Mouse (Mus musculus) stomach, embryonic 14.5 days (tissue): ENCODE measurements around the gene Cacna1h. TPM values are rescaled to one million over a fixed set of nuclear protein-coding genes. Genes with fewer than 3 reads are reported as not detected.

ENCODE experiments used
- polyA plus RNA-seq: library from polyadenylated mRNA; unstranded; fragments of >200 nt; fragmentation: Nextera tagmentation; extraction: Ambion mirVana; gene quantifications from 2 replicates; pipeline ENCODE4 v1.2.1, GENCODE M21; 2014

The Cacna1h gene
- polyA plus RNA-seq, 1 experiment from 2014 or later, result 6.6 TPM

Other genes with a start within 250 kb of the Cacna1h start
- gene BC003965, start 249.2 kb downstream of the Cacna1h start, polyA plus RNA-seq, result 31.5 and 32.4 TPM in 2 replicates
- gene Unkl, start 245.4 kb downstream of the Cacna1h start, polyA plus RNA-seq, result 5.7 and 6.8 TPM in 2 replicates
- gene Gnptg, start 193.7 kb downstream of the Cacna1h start, polyA plus RNA-seq, result 44.3 and 44.4 TPM in 2 replicates
- gene Tsr3, start 193.6 kb downstream of the Cacna1h start, polyA plus RNA-seq, result 41.1 and 42.4 TPM in 2 replicates
- 2.3 and 3.9 TPM in 2 replicates for gene Baiap3, start 177.4 kb downstream of the Cacna1h start, polyA plus RNA-seq
- gene Ube2i, start 159.2 kb downstream of the Cacna1h start, polyA plus RNA-seq, result 592 and 600 TPM in 2 replicates
- gene Prss34, start 135.4 kb downstream of the Cacna1h start, polyA plus RNA-seq, result 0.33 and 0.35 TPM in 2 replicates
- not detected in 2 replicates for gene Prss28, start 125.1 kb downstream of the Cacna1h start, polyA plus RNA-seq
- gene Prss29, start 115.1 kb downstream of the Cacna1h start, polyA plus RNA-seq, result not detected in 2 replicates
- not detected in 2 replicates for gene Tpsab1, start 88.2 kb downstream of the Cacna1h start, polyA plus RNA-seq
- gene Tpsb2, start 67.5 kb downstream of the Cacna1h start, polyA plus RNA-seq, result 1.3 and 1.4 TPM in 2 replicates
- gene Tpsg1, start 64.5 kb downstream of the Cacna1h start, polyA plus RNA-seq, result 0.69 and 0.98 TPM in 2 replicates
- not detected in 2 replicates for gene Tekt4, start 20.8 kb upstream of the Cacna1h start, polyA plus RNA-seq
- gene Sstr5, start 63.5 kb upstream of the Cacna1h start, polyA plus RNA-seq, result 0.25 TPM in 1 of 2 replicates, not detected in the other
- gene Sox8, start 136.9 kb upstream of the Cacna1h start, polyA plus RNA-seq, result 7.1 and 8.0 TPM in 2 replicates
- 29.0 and 30.1 TPM in 2 replicates for gene Lmf1, start 145.3 kb upstream of the Cacna1h start, polyA plus RNA-seq